Mouse (Mus musculus) erythroblast, embryonic 14.5 days (primary cell): ENCODE results near the gene Ggact. TPM values are rescaled to one million over a fixed set of nuclear protein-coding genes. Genes with fewer than 3 reads are reported as not detected.

Experiments used
- H3K27me3 ChIP-seq: 2 replicates; pipeline ENCODE4 v1.6.1; 2012; ENCODE audit warnings: inconsistent platforms; ENCODE audit not compliant: control insufficient read depth
- H3K36me3 ChIP-seq: 2 replicates; pipeline ENCODE4 v1.6.1; 2012; ENCODE audit warnings: mild to moderate bottlenecking, inconsistent platforms; ENCODE audit not compliant: control insufficient read depth
- H3K4me1 ChIP-seq: 2 replicates; pipeline ENCODE4 v1.6.1; 2012; ENCODE audit warnings: inconsistent platforms; ENCODE audit not compliant: control insufficient read depth
- H3K4me3 ChIP-seq: replicated peaks from 2 replicates; pipeline ENCODE3; 2012; ENCODE audit warnings: moderate library complexity, mild to moderate bottlenecking, inconsistent platforms
- H3K9me3 ChIP-seq: 2 replicates; pipeline ENCODE4 v1.6.1; 2012; ENCODE audit warnings: low read length, inconsistent platforms, mixed read lengths; ENCODE audit not compliant: control insufficient read depth
- GATA1 ChIP-seq: IDR thresholded peaks from 2 replicates; pipeline ENCODE4 v1.6.1; 2012; ENCODE audit warnings: low read length, inconsistent platforms, mixed read lengths
- TAL1 ChIP-seq: IDR thresholded peaks from 3 replicates; pipeline ENCODE4 v1.6.1; 2012; ENCODE audit warnings: low read length, inconsistent platforms, mixed read lengths
- polyA plus RNA-seq: library from polyadenylated mRNA; stranded (reverse); fragments of >175 nt; gene quantifications from 2 replicates; pipeline ENCODE4 v1.2.3, GENCODE M21; 2012

The Ggact gene
- polyA plus RNA-seq, 1 experiment: 1.7 TPM

DNA sequence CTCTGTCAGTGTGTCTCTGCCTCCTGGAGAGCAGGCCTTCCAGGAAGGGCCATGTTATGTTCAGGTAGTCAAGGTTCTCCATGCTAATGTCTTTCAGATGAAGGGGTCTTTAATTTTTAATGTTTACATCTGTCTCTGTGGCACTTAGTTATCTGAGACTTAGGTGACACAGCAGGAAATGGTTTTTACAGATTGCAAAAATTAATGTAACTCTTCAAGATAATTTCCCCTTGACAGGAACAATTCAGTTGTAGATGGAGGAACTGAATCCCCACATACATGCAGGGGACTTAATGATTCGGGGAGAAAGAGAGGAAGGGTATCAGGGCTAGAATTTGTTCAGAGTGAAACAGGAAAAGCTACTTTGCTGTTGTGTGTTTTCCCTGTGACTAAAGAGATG, 26.3 kb downstream of the Ggact start:
- Histone ChIP-seq H3K9me3 (no peaks in the 10 kb centered on the region), H3K27me3 (no peaks in the 10 kb centered on the region), H3K4me1 (no peaks in the 10 kb centered on the region), H3K36me3 (peaks cover 24% of the 10 kb centered on the region), H3K4me3 (no peak overlapping the region)
- no peak for TF ChIP-seq GATA1

DNA sequence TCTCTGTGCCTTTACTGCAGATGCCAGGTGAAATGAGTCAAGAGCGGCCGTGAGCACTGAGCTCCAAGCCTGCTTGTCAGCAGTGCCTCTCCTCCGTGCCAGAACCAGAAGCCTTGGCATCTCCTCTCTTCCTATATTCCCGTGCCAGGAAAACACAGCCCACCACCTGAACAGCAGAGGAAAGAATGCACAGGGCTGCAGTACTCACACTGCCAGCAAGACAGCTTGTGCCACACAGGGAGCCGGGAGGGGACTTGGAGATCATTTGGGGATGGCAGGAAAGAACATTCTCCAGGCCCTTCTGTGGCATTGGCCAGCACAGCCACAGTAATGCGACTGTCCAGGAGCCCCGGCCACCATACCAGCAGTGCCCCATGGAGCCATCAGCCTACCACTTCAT, 27.7 kb downstream of the Ggact start:
- Histone ChIP-seq H3K36me3 (peaks cover 15% of the 10 kb centered on the region), H3K9me3 (no peaks in the 10 kb centered on the region), H3K4me3 (no peak overlapping the region), H3K4me1 (no peaks in the 10 kb centered on the region), H3K27me3 (no peaks in the 10 kb centered on the region)
- TF ChIP-seq GATA1 (no peak), TAL1 (no peak)

DNA sequence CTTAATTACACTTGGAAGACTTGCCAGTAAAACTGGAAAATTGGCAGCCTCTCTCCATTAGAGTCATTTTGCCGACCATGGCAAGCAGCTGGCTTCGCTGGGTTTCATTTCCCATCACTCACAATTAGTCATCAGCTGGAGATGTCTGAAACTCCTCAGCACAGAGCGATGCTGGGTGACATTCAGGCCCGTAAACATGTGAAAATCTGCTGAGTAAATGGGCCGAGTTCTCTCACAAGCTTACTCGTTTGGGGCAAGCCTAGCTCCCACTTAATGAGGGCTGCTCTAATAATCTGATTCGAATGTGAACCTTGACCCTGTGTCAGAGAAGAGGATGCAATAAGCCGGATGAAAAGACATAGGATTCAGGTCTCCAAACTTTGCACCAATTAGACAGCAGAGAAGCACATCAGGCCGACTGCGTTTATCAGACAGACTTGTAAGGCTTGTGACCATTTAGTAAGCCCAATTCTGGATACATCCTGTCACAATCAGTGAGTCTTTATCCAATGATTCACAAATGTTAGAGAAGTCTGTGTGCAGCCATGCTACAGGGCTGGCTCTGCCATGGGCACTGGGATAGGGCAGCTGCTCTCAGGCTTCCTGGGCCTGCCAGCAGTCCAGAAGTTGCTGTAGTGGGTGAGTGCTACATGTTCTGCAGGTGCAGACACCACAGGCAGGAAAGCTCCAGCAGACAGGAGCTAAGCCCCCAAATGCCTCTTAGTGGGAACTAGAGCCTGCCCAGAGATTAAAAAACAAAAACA, 29.6 kb downstream of the Ggact start:
- Histone ChIP-seq H3K9me3 (no peaks in the 10 kb centered on the region), H3K27me3 (no peaks in the 10 kb centered on the region), H3K36me3 (peaks cover 7% of the 10 kb centered on the region), H3K4me3 (no peak overlapping the region), H3K4me1 (no peaks in the 10 kb centered on the region)
- no peak for TF ChIP-seq GATA1
- TF ChIP-seq TAL1: no peak

DNA sequence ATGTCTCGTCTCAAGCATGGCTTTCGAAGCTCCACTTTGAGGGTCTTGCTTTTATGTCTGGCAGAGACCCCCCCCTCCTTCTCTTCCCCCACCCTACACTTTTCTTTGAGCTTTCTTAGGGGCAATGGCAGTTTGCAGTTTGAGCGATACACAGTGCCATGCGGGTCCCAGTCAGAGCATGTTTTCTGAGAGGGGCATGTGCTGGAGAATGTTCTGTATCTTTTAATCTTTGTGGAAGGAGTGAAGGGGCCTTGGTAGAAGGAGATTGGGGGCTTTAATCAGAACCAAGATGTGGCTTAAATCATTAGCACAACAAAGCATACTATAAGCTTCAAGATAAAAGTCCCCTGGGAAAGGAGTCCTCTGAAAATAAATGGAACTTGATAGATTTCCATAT, 30.1 kb downstream of the Ggact start:
- H3K9me3 ChIP-seq: no peaks in the 10 kb centered on the region
- H3K4me1 ChIP-seq: no peaks in the 10 kb centered on the region
- peaks cover 7% of the 10 kb centered on the region for H3K36me3 ChIP-seq
- no peaks in the 10 kb centered on the region for H3K27me3 ChIP-seq
- TF ChIP-seq TAL1 (no peak), GATA1 (no peak)
- H3K4me3 ChIP-seq: no peak overlapping the region

DNA sequence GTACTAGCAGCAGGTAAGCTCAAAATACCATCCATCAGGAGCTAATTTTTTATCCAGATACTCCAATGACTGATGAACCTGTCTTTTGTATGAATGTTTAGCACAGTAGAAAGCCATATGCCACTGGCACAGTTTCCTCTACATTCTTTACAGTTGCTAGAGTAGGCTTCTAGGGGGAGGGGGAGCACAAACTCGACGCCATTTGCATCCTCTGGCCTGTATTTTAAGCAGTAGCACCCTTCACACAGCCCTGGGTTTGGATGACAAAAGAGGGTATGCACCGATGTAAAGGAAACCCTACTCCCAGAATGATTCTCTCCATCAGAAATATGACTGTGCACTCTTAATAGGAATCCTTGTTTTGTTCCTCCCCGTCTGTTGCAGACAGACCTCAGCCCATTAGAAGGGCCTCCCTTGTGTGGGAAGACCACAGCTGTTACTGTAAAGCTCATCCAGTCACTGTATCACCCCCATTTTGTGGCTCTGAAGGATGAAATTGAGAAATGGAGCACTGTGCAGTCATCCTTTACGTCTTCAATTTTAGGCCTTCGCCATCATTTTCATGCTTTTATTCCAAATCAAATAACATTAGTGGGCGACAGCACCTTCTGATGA, 30.7 kb downstream of the Ggact start:
- no peak for TF ChIP-seq GATA1
- TF ChIP-seq TAL1: no peak

DNA sequence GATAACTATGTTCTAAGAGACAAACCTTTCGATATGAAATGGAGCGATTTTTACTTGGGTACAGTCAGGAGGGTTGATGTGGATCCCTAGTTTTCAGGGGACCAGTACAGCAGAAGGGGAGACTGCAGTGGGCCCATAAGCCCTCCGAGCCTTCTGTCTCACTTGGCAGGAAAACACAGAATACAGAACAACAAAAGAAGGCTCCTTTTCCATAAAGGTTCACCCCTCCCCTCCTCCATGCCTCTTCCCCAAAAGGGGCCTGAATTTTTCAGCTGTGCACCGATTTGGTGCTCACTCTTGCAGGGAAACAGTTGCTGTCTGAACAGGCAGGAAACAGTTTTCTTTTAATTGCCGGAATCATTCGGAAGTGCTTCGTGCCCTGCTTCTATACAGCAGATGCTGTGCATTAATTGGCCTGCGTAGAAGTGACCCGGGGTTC, 31.3 kb downstream of the Ggact start:
- Histone ChIP-seq H3K9me3 (no peaks in the 10 kb centered on the region), H3K36me3 (peaks cover 7% of the 10 kb centered on the region), H3K4me3 (no peak overlapping the region), H3K27me3 (no peaks in the 10 kb centered on the region), H3K4me1 (no peaks in the 10 kb centered on the region)
- TF ChIP-seq TAL1: no peak
- TF ChIP-seq GATA1: no peak

More for the DNA sequence above, 30.7 kb downstream of the Ggact start:
- peaks cover 7% of the 10 kb centered on the region for H3K36me3 ChIP-seq
- no peaks in the 10 kb centered on the region for H3K27me3 ChIP-seq
- no peaks in the 10 kb centered on the region for H3K4me1 ChIP-seq
- H3K9me3 ChIP-seq: no peaks in the 10 kb centered on the region
- no peak overlapping the region for H3K4me3 ChIP-seq

DNA sequence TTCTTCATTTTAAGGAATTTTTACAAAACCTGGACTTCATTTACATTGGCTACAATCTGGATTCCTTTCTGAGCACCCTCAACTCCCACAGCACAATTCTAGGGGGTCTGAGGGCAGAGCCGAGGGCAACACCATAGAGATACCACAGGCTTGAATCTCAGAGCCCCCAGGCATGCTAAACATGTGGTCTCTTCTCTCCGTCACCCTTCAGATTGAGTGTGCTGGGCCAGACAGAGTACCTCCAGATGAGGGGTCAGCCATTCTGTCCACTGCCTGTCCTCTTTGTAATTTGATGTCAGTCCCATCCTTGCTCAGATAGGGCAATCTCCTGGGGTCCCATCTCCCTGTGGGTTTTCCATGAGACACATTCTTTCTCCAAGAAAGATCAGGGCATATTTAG, 31.9 kb downstream of the Ggact start:
- TF ChIP-seq GATA1 (no peak), TAL1 (no peak)
- Histone ChIP-seq H3K9me3 (no peaks in the 10 kb centered on the region), H3K27me3 (no peaks in the 10 kb centered on the region), H3K4me3 (no peak overlapping the region), H3K4me1 (no peaks in the 10 kb centered on the region), H3K36me3 (peaks cover 4% of the 10 kb centered on the region; the same call in 1 of the 2 replicates)

DNA sequence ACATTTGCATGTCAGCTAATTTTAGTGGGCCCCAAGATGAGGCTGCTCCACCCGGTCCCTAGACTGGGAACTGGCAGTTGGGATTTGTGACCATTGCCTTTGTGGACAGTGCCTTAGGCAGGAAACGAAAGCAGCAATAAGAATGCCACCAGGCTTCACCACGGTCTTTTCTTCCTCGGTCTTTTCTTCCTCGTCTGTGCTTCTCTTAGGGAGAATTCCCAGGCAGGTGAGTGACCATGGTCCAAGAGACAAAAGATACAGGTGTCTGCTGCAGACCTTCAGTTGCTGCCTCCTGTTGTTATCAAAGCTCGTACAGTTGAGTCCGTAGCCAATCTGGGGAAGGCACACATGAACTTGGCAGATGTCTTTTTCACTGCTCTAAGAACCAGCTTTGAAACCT, 33.3 kb downstream of the Ggact start:
- Histone ChIP-seq H3K4me1 (no peaks in the 10 kb centered on the region), H3K27me3 (no peaks in the 10 kb centered on the region), H3K36me3 (no peaks in the 10 kb centered on the region; the same call in 1 of the 2 replicates), H3K9me3 (no peaks in the 10 kb centered on the region), H3K4me3 (no peak overlapping the region)
- TF ChIP-seq TAL1 (no peak), GATA1 (no peak)

DNA sequence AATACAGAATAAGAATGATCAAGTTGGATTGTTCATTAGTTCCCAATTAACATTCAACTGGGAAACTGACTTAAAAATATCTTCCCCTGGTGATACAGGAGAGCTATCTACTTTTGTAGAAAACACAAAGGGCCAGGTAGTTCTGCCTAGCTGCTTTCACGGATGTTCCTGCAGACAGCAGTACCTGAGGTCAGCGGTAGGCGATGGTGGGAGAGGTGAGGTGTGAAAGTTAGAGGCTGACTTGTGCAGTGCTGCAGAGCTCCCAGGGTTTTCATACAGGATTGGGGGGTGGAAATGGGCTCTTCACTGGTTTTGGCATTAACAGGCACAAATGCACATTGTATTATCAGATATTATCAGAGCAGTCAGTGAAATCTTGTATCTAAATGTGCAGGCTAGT, 35.8 kb downstream of the Ggact start:
- Histone ChIP-seq H3K4me3 (no peak overlapping the region), H3K36me3 (no peaks in the 10 kb centered on the region), H3K9me3 (no peaks in the 10 kb centered on the region), H3K27me3 (no peaks in the 10 kb centered on the region), H3K4me1 (no peaks in the 10 kb centered on the region)
- no peak for TF ChIP-seq GATA1
- no peak for TF ChIP-seq TAL1

DNA sequence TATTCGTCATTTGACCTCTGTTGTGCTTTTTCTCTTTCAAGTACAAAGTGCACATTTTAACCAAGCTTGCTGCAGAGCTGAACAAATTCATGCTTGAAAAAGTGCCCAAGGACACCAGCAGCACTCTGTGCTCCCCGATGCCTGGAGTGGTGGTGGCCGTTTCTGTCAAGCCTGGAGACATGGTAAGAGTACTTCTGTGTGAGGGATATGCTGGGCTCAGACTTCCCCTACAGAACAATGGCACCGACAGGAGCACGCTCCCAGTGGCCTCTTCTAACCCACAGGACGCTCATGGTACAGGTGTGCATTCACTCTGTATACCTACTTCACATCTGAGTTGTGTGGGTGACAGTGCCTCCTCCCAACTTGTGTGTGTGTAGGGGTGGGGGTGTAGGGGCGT, 36.8 kb downstream of the Ggact start:
- Histone ChIP-seq H3K9me3 (no peaks in the 10 kb centered on the region), H3K4me3 (no peak overlapping the region), H3K36me3 (no peaks in the 10 kb centered on the region), H3K27me3 (no peaks in the 10 kb centered on the region), H3K4me1 (no peaks in the 10 kb centered on the region)
- TF ChIP-seq GATA1 (no peak), TAL1 (no peak)
